Mouse (Mus musculus): ENCODE measurements at regions not wholly inside any gene's neighbourhood (a gene's known extent, or its start where the extent isn't known, plus 50 kb on each side); places are given as distances from the start of the nearest gene placed in this dataset.

DNA sequence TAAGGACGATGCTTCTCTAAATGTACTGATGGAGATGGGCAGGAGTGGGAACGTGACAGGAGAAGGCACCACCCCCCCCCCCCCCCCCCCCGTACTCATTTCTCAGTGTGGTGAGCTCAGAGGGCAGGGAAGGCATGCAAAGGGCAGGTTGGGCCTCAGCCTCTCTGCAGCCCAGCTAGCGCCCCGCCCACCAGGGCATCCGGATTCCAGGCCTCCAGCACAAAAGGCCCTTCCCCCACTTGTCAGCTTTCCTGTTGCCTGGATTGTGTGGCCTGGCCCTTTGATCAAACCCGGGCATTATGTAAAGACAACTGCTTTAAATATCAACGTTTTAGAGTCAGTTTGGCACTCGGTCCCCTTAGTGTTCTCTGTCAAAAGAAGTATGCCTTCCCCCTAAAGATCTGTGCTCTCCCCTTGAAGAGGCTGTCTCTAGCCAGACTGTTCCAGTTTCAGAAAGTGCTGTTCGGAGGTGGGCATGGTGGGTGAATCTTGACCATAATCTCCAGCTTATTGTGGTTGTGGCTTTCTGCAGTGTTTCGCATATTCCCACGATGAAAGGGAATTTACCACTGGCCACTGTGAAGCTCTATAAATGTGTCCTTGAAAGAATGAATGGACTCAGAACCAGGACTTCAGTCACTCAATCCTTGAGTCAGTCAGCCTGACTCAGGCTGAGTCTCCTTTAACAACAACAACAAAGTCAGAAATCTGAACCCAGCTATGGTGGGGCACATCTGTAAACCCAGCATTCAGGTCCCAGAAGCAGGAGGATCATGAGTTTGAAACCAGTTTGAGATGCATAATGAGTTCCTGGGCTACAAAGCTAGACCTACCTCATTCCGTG is 192.4 kb upstream of the Klf3 start:
- DNase-seq, result peak in 1 of 2 experiments; percentile 9

DNA sequence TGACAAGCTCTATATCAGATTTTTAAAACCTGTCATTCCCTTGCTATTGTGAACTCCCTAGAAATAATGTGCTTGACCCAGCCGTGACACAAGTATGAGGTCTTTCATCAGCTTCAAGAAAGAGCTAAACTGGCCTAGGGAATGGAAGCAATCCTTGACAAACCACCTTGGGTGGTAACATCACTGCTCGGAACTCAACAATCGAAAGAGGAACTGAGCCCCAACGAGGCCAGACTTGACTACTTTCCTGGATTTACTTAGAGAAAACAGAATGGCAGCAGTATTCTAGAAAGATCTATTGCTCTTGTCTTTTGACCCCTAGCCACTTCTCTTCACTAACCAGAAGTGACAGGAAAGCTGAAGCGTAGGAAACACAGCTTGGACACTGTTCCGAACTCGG is 191.2 kb upstream of the Klf3 start:
- no peak for DNase-seq

DNA sequence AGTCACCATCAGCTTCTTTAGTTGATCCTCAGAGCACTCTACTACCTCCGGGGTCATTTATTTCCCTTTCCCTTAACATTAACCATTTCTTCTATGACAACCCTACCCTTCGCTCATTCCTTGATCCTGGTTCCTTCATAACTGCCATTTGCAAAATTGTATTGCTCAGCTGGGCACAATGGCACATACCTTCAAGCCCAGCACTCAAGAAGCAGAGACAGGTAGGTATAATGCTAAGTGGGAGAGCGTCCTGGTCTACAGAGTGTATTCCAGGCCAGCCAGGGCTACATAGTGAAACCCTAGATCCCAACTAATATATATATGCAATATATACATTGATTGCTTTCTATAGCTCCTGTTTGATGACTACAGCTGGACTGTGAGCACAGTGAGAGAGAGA is 189.5 kb upstream of the Klf3 start:
- DNase-seq, result no peak

DNA sequence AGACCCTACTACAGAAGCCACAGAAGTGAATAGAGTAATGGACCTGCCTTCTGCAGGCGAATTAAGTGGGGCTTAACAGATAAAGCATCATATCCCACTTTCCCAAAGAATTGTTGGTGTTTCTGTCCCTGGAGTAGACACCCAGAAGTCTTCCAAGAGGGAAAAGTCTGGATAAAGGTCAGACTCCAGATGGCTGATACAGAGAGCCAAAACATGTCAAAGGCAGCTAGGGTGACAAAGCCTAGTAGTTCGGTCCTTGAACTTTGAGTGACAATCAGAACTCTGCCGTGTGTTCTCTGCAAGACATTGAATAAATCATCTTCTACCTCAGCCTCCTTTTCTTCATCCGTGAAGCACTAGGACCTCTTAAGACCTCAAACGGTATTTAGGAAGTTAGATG is 185.1 kb upstream of the Klf3 start:
- DNase-seq, result no peak

DNA sequence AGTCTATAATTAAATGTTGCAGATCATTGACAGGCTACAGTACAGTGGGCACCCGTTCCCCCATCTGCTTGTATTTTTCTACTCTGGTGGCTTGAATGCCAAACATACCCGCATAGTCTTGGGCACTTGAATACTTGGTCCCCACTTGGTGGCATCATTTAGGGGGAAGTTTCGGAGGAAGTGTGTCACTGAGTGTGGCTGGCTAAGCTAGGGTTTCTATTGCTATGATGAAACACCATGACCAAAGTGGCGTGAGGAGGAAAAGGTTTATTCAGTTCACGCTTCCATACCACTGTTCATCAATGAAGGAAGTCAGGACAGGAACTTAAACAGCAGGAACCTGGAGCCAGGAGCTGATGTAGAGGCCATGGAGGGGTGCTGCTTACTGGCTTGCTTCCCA is 183.4 kb upstream of the Klf3 start:
- no peak for DNase-seq

DNA sequence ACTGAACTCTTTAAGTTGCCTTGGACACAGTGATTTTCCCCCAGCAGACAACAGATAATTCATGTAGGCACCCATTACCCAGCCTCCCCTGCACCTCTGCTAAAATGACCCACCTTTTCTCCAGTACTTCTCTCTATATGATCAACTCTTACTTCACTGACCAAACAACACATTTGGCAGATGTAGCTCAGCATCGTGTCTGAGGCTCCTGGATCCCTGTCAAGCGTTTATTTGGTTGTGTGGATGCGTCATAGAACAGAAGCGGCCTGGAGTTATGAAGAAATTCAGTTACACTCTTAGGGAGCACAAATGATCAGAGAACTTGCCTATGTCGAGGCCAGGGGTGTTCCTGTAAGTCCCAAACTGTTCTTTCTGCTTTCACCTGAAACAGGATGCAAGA is 182.5 kb upstream of the Klf3 start:
- no peak for DNase-seq

DNA sequence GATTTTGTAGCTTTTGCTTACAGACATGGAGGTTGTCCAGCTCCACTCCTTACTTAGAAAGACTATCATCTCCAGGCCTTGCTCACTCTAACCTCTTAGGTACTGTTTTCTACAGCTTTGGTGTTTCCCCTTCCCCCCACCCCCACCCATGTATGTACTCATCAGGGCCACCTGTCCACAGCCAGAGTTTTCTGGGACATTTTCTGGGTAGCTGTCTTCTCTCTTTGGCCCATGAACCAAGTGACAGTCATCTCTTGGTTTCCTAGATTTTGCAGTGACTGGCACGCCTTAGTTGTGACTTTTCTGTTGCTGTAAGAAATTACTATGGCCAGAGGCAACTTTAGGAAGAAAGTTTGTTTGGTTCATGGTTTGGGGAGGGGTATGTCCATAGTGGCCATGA is 181.8 kb upstream of the Klf3 start:
- no peak for DNase-seq

DNA sequence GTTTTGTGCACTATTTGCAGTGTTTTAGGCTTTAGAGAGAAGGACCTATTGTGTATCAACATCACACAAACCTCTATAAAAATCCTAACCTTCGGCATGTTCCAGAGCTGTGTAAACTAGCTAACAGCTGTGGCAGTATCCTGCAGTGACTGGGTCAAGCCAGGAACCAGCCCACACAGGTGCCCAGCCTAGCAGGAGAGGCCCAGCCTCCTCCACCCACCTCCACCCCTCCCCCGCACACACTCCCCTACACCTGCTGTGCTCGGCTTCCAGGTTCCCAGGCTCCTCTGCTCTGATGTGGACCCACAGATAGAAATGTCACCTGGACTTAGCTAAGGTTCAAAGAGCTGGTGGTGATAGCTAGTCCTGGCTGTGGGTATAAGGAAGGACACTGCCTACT is 179.5 kb upstream of the Klf3 start:
- DNase-seq, result no peak

DNA sequence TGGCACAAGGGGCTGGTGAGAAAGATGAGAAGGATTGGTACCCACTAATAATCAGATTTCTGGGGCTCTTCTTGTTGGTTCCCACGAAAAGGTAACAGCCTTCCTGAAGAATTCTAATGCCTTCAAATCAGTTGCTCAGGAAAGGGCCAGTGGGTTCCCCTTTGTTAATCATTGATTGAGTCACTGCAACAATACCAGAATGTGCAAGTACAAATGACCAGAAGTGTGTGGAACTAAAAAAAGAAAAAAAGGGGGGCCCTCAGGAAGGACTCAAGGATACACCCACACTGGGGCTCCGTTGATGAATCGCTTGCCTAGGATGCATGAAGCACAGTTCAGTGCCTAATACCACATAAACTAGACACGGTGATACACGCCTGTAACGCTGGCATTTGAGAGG is 179.0 kb upstream of the Klf3 start:
- no peak for DNase-seq

DNA sequence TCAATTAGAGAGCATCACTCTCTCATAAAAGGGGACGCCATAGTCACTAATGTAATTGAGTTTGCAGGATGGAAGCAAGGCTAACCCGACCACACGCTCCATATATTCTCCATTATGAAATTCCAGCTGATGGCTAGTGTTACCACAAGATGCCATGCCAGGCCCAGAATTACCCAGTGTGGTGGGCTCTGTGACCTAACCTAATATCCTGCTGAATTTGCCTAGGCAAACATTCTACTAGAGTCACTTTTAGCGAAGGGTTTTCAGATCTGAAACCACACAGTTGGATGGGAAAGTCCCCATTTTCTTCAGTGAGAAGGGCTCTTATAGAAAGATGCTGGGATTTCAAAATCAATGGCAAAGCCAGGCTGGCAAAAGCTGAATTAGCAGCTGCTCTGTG is 177.8 kb upstream of the Klf3 start:
- no peak for DNase-seq

DNA sequence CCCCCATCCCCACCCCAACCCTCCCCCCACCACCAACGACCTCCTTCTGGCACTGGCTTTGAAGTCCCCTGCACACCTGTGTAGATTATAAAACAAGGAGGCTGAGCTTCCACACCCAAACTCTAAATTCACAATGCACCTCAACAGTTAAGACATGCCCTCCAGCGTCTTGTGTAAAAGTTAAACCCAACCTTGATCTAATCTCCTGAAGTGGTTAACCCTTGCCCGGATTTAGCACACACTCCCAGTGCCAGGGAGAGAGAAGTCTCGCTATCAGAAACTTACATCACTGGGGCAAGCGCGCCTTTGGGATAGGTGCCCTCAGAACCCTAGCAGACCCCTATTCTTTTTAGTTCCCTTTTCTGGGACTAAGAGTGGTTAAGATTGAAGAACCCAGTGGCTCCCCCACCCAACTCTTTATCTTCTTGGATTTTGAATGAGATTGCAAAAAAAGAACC is 177.3 kb upstream of the Klf3 start:
- no peak for DNase-seq

DNA sequence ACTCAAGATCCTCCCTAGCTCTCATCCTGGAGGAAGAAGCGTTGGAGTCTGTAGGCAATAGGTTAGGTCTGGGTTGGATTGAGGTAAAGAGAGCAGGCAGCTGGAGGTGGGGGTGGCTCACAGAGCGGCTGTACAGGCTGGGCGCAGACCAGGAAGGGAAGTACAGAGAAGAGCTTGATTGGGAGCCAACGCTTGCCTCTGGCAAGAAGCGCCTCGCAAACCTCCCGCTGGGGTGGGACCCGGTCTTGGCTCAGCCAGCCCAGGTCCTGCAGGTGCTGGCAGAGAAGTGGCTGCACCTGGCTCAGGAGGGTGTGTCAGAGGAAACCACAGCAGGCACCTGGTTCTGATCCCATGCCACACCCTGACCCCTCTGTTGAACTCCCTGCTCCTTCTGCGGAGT is 176.8 kb upstream of the Klf3 start:
- peak; percentile 42 to 61 for DNase-seq

DNA sequence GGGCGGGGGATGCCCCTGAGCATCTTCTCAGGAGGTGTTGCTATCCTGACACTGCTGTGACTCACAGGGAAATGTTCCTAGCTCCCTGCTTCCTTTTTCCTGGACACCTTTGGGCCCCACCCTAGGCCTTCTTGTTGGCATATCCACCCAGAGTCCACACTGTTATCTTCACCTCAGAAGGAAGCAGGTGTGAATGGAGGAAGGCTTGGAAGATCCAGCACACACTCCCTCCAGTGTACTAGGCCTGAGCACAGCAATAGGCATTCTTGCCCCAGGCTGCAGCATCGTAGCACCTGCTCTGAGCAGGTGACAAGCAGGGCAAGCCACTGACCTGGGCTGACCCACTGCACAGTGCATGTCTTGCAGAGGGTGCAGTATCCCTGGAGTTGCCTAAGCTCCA is 172.6 kb upstream of the Klf3 start:
- no peak for DNase-seq

DNA sequence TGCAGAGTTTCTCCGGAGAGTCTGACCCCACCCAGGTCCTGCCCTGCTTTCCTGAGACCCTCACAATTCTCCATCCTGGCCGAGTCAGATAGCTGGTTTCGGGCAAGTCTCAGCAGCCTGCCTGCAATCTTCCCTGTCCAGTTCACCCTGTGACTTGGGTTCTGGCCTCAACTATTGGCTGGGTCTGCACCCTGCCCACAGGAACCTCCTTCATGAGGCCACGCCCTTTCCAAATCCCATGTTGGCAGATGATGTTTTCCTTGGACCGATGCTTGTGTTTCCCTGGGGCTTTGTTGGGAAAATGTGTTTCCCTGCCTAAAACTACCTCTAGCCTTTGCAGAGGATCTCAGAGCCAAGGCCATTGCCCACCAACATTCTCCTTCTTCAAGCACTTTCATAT is 171.0 kb upstream of the Klf3 start:
- no peak for DNase-seq

DNA sequence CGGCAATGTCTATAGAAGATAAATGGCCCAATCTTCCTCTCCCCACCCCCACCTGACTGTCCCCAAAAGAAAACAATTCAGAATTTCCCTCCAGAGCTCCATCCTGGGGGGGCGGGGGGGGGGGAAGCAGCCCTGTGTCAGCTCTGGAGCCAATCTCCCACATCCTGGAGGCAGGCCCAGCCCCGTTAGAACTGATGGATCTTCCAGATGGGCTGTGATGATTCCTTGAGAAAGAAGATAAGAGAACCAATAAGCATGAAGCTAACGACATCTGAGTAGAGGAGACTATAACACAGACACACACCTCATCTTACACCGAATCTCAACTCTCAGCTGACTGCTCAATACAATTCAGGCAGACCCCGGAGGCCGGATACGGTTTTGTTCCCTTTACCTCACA is 169.2 kb upstream of the Klf3 start:
- DNase-seq, result no peak

DNA sequence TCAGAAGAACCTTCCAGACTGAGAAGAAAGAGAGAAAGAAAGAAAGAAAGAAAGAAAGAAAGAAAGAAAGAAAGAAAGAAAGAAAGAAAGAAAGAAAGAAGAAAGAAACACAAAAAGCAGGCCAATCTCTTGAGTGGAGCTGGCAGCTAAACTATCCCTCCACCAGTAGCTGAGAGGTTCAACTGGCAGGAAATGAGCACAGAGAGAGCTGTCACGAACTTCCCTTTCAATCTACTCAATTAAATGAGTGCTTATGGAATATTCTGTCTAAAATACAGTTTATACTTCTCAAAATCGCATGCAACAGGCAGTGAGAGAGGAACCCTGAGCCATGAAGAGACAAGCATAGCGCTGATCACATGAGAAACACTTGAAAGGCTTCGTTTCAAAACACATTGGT is 168.5 kb upstream of the Klf3 start:
- no peak for DNase-seq

DNA sequence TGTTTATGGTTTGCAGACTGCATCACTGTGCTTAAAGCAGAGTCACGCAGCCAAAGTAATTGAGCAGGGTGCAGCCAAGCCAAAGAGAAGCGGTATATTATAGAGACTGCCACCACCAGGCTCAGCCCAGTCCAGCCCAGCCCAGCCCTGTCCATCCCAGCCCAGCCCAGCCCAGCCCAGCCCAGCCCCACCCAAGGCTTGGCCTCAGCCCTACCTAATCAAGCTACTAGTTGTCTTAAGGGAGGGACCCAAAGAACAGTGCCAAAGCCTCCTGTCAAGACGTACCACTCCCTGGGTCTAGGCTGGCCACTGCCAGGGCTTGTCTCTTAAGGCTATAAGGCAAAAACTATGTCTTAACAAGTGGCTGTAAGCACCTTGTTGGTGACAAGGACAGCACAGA is 166.9 kb upstream of the Klf3 start:
- DNase-seq, result no peak

DNA sequence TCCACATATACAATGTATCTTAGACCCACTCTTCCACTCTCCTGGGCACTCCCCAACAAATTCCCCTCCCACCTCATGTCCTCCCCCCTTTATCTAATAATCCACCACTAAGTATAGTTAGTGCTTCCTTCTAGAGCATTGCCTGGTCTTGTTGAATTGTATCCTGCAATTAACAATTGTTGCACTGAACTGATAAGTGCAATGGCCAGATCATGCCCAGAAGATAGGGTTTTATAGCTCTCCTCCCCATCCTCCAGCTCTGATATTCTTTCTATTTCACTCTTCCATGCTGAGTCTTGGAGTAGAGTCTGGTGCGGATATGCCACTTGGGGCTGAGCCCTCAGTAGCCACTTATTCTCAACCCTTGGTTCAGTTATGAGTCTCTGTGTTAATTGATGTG is 159.6 kb upstream of the Klf3 start:
- no peak for DNase-seq

DNA sequence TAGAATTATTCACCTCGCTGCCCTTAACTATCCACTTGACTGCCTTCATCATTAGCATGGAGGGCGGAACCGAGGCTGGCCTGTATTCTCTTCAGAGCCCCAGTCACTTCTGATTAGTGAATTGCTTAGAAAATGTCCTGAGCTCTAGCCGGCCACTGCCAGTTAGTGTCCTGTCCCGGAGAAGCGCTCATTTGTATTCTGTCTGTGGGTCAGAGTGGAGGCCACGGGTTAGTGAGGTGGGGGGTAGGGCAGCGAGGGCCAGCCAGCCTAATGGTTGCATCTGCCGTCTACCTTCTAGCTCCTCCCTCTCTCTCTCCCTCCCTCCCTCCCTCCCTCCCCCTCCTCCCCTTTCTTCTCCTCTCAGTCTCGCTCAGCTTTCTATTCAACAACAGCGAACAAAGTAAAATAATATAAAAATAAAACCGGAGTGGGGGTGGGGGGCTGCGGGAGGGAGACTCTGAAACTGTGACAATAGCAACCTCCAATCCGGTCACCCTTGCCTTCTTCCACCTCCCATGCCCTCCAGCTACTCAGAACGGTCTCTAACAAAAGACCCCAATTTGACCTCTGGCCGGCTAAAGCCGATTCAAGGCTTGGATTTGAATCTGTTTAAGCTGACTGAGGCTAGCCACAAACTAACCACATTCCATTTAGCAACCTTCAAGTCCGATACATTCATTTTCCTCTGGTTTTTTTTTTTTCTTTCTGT is 155.6 kb upstream of the Klf3 start:
- peak; percentile 19 to 41 for DNase-seq

DNA sequence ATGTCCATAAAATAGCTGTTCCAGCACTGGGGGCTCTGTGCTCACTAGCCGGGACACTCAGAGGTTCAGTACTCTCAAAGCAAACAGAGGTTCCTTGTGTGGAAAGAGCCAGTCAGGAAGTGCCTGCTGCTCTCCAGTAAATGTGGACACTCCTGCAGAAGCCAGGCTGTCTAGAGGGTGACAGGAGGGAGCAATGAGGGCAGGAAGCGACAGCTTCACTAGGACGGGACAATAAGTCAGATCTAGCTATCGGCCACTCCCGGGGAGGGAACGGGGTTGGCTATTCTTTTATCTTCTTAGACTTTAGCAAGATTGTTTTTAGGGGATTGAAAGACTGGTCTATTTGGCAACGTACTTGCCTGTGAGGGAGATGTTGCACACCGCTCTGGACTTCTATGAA is 154.7 kb upstream of the Klf3 start:
- no peak for DNase-seq

DNA sequence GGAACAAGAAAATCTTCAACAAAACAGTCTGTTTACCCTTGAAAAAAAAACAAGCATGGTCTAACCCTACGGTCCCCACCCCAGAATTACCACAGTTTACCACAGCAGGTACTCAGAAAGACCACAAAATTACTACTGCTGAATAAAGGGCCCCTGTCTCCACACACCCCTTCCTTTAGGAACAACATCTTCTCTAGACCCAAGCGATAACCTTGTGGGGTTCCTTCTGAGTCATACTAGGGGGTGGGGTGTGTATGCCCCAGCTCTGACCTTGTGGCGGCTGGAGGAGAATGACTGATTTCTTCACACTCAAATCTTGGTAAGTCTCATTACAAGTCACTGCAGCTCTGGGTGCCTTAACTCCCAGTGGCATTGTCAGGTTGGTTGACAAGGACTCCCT is 151.8 kb upstream of the Klf3 start:
- no peak for DNase-seq

DNA sequence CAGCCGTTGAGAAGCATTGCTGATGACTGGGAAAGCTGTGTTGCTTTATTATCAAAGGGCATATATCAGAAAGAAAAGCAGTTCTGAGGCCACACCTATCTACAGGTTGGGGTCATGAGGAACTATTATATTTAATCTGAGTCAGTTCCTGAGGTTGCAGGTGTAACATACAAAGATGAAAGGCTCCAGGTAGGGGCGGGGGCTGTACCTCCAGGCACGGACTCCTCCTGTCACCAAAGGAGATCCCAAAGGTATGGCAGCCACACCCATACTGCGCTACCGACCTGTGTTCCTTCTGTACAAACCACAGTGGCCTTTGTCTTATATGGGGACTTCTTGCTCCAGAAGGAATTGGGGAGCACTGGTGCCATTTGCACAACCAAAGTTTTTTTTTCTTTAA is 149.4 kb upstream of the Klf3 start:
- no peak for DNase-seq

DNA sequence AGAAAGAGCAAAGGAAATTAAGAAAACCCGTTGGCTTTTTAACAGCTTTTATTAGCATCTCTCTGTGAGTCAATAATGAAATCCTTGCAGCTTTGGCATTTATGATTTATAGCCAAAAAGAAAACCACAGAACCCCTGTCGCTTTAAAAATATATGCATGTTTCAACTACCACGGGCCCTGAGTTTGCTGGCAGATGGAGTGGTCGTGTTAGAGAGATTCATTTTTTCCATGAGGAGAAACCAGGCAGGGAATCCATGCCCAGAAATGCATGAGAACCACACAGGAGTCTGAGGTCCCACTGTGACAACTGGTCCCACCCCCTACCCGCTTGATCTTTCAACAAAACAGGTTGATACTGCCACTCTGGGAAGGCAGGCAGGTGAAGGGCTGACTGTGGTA is 147.9 kb upstream of the Klf3 start:
- DNase-seq, result no peak

DNA sequence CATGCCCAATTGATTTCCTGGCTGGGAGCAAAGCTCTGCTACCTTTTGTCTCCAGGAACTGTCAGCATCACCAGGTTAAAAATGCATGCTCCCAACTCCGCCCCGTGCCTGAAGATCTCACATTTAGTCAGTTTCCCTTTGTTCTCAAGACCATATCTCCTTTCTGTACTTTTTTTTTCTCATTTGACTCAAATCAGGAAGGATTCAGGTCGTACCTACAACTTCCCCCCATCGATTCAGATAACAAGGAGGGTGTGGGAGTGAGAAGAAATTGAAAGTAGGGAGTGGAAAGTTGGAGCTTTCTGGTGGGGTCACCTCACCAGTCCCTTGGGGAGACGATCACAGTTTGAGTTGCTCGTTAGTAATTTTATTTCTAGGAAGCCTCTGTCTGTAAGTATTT is 141.2 kb upstream of the Klf3 start:
- no peak for DNase-seq

DNA sequence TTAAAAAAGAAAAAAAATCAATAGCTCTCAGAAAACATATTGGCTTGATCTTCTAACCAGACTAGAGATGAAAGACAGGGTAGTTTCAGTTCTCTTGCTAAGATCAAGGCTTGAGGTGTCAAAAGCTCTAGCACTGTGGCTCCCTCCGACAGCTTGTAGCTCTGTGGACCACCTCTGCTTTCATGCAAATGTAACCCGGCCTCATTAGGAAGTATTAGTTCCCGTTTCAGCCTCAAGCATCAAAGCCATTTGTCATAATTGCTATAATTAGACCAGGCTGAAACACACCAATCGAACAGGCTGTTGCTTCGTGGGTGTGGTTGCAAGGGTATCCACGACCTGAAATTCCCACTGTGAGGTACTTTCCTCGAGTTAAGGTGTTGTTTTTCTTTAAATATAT is 140.7 kb upstream of the Klf3 start:
- DNase-seq, result no peak
